Mouse (Mus musculus) midbrain, embryonic 10.5 days (tissue): ENCODE results near the gene Rerg. TPM values are rescaled to one million over a fixed set of nuclear protein-coding genes. Genes with fewer than 3 reads are reported as not detected.
"Not testable (repeated sequence)": the region's sequence is repeated elsewhere in the genome, so short reads cannot be mapped to it uniquely, and the experiment has no call there.

Source experiments
- DNase-seq: peaks from one replicate; pipeline ENCODE4 v3.0.0-alpha.2; 2017; ENCODE audit warnings: low spot score
- H3K27ac ChIP-seq: fragments of 300-500 bp; sonication (generic); replicated peaks from 2 replicates; pipeline ENCODE4 v1.5.1; 2016; ENCODE audit warnings: mild to moderate bottlenecking
- H3K27me3 ChIP-seq: fragments of 300-500 bp; sonication (generic); 2 replicates; pipeline ENCODE4 v1.6.1; 2016; ENCODE audit warnings: low read depth, mild to moderate bottlenecking; ENCODE audit not compliant: poor library complexity, severe bottlenecking
- H3K36me3 ChIP-seq: fragments of 300-500 bp; sonication (generic); 2 replicates; pipeline ENCODE4 v1.6.1; 2016; ENCODE audit warnings: mild to moderate bottlenecking, moderate library complexity
- H3K4me1 ChIP-seq: fragments of 300-500 bp; sonication (generic); 2 replicates; pipeline ENCODE4 v1.6.1; 2016
- H3K4me3 ChIP-seq: fragments of 300-500 bp; sonication (generic); 2 replicates; pipeline ENCODE4 v1.5.1; 2016; ENCODE audit warnings: mild to moderate bottlenecking, moderate library complexity
- H3K9me3 ChIP-seq: fragments of 300-500 bp; sonication (generic); replicated peaks from 2 replicates; pipeline ENCODE4 v1.6.1; 2016; ENCODE audit warnings: mild to moderate bottlenecking
- WGBS: fragments of 180-500 bp; shearing (Covaris S2); methylation state at CpG from one replicate; pipeline ENCODE4 v1.1.7; 2016; 5-methylcytosine and 5-hydroxymethylcytosine counted together
- polyA plus RNA-seq: library from polyadenylated mRNA; unstranded; fragments of >200 nt; fragmentation: Nextera tagmentation; extraction: Ambion mirVana; gene quantifications from 2 replicates; pipeline ENCODE4 v1.2.1, GENCODE M21; 2016

Gene Rerg
- polyA plus RNA-seq, 1 experiment from 2014 or later = 0.83 TPM

GRCm38 (mm10) chr6:137047036-137047435, 123.3 kb downstream of the Rerg start:
- no peak overlapping the region for H3K4me3 ChIP-seq
- no peaks in the 10 kb centered on the region for H3K36me3 ChIP-seq
- H3K27ac ChIP-seq = no peak overlapping the region
- peaks cover 10% of the 10 kb centered on the region; the same call in 1 of the 2 replicates for H3K9me3 ChIP-seq
- 92% methylated on average over 11 of the region's 11 CpGs for WGBS
- H3K27me3 ChIP-seq = no peaks in the 10 kb centered on the region
- DNase-seq = no peak
- H3K4me1 ChIP-seq = no peaks in the 10 kb centered on the region

GRCm38 (mm10) chr6:137045011-137045504, 125.2 kb downstream of the Rerg start:
- no peak for DNase-seq
- Histone ChIP-seq H3K9me3 (peaks cover 10% of the 10 kb centered on the region; the same call in 1 of the 2 replicates), H3K27ac (no peak overlapping the region), H3K36me3 (no peaks in the 10 kb centered on the region), H3K4me1 (no peaks in the 10 kb centered on the region), H3K4me3 (no peak overlapping the region), H3K27me3 (no peaks in the 10 kb centered on the region)
- WGBS = 92% methylated on average over 9 of the region's 9 CpGs

GRCm38 (mm10) chr6:137035611-137036395, 134.5 kb downstream of the Rerg start:
- WGBS = 90% methylated on average over 8 of the region's 8 CpGs
- not testable (repeated sequence) for H3K27me3 ChIP-seq, H3K4me3 ChIP-seq, H3K27ac ChIP-seq, H3K4me1 ChIP-seq, DNase-seq, H3K9me3 ChIP-seq, H3K36me3 ChIP-seq

GRCm38 (mm10) chr6:137030611-137031097, 139.6 kb downstream of the Rerg start:
- DNase-seq = no peak
- Histone ChIP-seq H3K36me3 (no peaks in the 10 kb centered on the region), H3K27ac (no peak overlapping the region), H3K4me3 (no peak overlapping the region), H3K27me3 (no peaks in the 10 kb centered on the region), H3K4me1 (no peaks in the 10 kb centered on the region; the same call in 1 of the 2 replicates), H3K9me3 (no peaks in the 10 kb centered on the region)
- WGBS = 80% methylated on average over 6 of the region's 6 CpGs

GRCm38 (mm10) chr6:137029931-137030610, 140.2 kb downstream of the Rerg start:
- 86% methylated on average over 7 of the region's 7 CpGs for WGBS
- Histone ChIP-seq H3K27ac (no peak overlapping the region), H3K9me3 (no peaks in the 10 kb centered on the region), H3K27me3 (no peaks in the 10 kb centered on the region), H3K4me1 (no peaks in the 10 kb centered on the region; the same call in 1 of the 2 replicates), H3K4me3 (no peak overlapping the region), H3K36me3 (no peaks in the 10 kb centered on the region)
- no peak for DNase-seq

- Histone ChIP-seq H3K27ac (no peak overlapping the region), H3K27me3 (no peaks in the 10 kb centered on the region), H3K9me3 (no peaks in the 10 kb centered on the region), H3K4me1 (no peaks in the 10 kb centered on the region; the same call in 1 of the 2 replicates), H3K36me3 (no peaks in the 10 kb centered on the region), H3K4me3 (no peak overlapping the region)
- DNase-seq = no peak
- whole genome bisulfite sequencing = 63% methylated on average over 5 of the region's 5 CpGs
Observed at GRCm38 (mm10) chr6:137025461-137025860, 144.8 kb downstream of the Rerg start.

- no peaks in the 10 kb centered on the region for H3K27me3 ChIP-seq
- H3K4me1 ChIP-seq = no peaks in the 10 kb centered on the region; the same call in 1 of the 2 replicates
- H3K27ac ChIP-seq = no peak overlapping the region
- H3K36me3 ChIP-seq = no peaks in the 10 kb centered on the region
- 89% methylated on average over 2 of the region's 2 CpGs for WGBS
- no peak for DNase-seq
- H3K9me3 ChIP-seq = no peaks in the 10 kb centered on the region
- H3K4me3 ChIP-seq = no peak overlapping the region
Observed at GRCm38 (mm10) chr6:137024541-137024940, 145.8 kb downstream of the Rerg start.

DNA sequence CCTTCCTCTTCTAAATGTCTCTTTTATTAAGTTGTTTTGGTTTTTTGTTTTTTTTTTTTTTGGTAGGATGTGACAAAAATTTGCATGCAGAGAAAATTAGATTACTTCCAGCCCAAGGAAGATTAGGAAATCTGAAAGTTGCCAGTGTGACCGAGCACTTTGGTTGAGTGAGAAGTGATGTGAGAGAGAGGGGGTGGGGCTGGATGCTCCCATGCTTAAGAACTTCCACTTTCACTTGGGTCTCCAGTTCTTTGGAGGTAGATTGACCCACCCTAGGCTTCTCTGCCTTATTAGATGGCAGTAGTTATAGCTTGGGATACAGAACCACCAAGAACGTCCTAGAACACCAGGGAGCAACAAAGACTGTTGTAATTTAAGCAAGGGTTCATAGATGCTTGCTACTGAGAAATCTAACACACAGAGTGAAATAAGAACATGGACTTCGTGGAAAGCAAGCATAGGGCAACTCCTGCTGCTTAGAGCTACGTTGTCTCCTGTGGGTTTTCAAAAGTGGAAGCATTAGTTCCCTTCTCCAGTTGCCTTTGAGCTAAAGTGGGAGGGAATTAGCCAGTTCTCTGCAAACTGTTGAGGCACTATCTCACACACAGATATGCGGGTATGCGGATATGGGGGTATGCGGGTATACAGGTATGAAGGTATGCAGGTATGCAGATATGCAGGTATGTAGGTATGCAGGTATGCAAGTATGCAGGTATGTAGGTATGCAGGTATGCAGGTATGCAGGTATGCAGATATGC, 152.9 kb downstream of the Rerg start:
- H3K4me3 ChIP-seq = no peak overlapping the region
- 96% methylated on average over 7 of the region's 7 CpGs for WGBS
- H3K4me1 ChIP-seq = no peaks in the 10 kb centered on the region
- H3K9me3 ChIP-seq = no peaks in the 10 kb centered on the region
- H3K27ac ChIP-seq = no peak overlapping the region
- no peak for DNase-seq
- H3K36me3 ChIP-seq = no peaks in the 10 kb centered on the region
- no peaks in the 10 kb centered on the region for H3K27me3 ChIP-seq

- no peak for DNase-seq
- Histone ChIP-seq H3K27me3 (no peaks in the 10 kb centered on the region), H3K27ac (no peak overlapping the region), H3K36me3 (no peaks in the 10 kb centered on the region), H3K4me3 (no peak overlapping the region), H3K4me1 (no peaks in the 10 kb centered on the region), H3K9me3 (no peaks in the 10 kb centered on the region)
- WGBS = 74% methylated on average over 6 of the region's 6 CpGs
Observed at GRCm38 (mm10) chr6:137014346-137014745, 156.0 kb downstream of the Rerg start.

DNA sequence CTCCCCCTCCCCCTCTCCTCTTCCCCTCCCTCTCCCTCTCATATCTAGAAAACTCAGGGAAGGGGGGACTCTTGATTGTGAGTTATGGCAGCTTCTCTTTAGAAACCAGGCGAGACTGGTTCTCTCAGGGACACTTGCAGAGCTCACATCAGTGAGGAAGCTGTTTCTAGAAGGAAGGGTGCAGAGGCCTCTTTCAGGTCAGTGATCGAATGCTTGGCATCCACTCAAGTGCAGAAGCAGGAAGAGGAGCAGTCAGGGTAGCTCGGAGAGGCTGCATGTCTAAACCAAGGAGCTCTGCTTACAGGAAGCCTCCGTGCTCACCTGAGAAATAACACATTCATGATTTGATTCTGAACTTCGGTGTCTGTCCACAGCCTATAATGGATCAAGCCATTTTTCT, 159.1 kb downstream of the Rerg start:
- Histone ChIP-seq H3K27ac (no peak overlapping the region), H3K36me3 (no peaks in the 10 kb centered on the region), H3K4me1 (no peaks in the 10 kb centered on the region), H3K27me3 (no peaks in the 10 kb centered on the region), H3K9me3 (no peaks in the 10 kb centered on the region), H3K4me3 (no peak overlapping the region)
- DNase-seq = no peak
- 91% methylated on average over 5 of the region's 5 CpGs for WGBS
